Mouse (Mus musculus) liver, postnatal 0 days (tissue): ENCODE results near the gene Nf1. TPM values are rescaled to one million over a fixed set of nuclear protein-coding genes. Genes with fewer than 3 reads are reported as not detected.
A peak's percentile ranks its signal among the peaks of the same experiment; 100 is the strongest.

ENCODE experiments used
- ATAC-seq: fragments of 200-750 bp; cut with Nextera tagmentation; 2 replicates; pipeline ENCODE4 v1.8.0; 2017; ENCODE audit warnings: mild to moderate bottlenecking, moderate library complexity
- DNase-seq: peaks from one replicate; pipeline ENCODE4 v3.0.0-alpha.2; 2016
- H3K27ac ChIP-seq: fragments of 300-500 bp; sonication (generic); 2 replicates; pipeline ENCODE4 v1.5.1; 2014; ENCODE audit warnings: antibody characterized with exemption, moderate library complexity, mild to moderate bottlenecking, low read depth
- H3K27me3 ChIP-seq: fragments of 300-500 bp; sonication (generic); 2 replicates; pipeline ENCODE4 v1.6.1; 2014; ENCODE audit warnings: low read length, control low read depth, mixed read lengths; ENCODE audit not compliant: insufficient read depth
- H3K36me3 ChIP-seq: fragments of 300-500 bp; sonication (generic); replicated peaks from 2 replicates; pipeline ENCODE4 v1.6.1; 2014; ENCODE audit warnings: mild to moderate bottlenecking, control low read depth, low read length, moderate library complexity, mixed read lengths; ENCODE audit not compliant: insufficient read depth
- H3K4me1 ChIP-seq: fragments of 300-500 bp; sonication (generic); 2 replicates; pipeline ENCODE4 v1.6.1; 2014; ENCODE audit warnings: antibody characterized with exemption, mild to moderate bottlenecking, control low read depth; ENCODE audit not compliant: insufficient read depth
- H3K4me2 ChIP-seq: fragments of 300-500 bp; sonication (generic); 2 replicates; pipeline ENCODE4 v1.6.1; 2014; ENCODE audit warnings: low read depth, mild to moderate bottlenecking, low read length, moderate library complexity, mixed read lengths
- H3K4me3 ChIP-seq: fragments of 300-500 bp; sonication (generic); 2 replicates; pipeline ENCODE4 v1.5.1; 2014; ENCODE audit warnings: low read depth, low read length
- H3K9ac ChIP-seq: fragments of 300-500 bp; sonication (generic); replicated peaks from 2 replicates; pipeline ENCODE4 v1.6.1; 2014; ENCODE audit warnings: mild to moderate bottlenecking, moderate library complexity
- H3K9me3 ChIP-seq: fragments of 300-500 bp; sonication (generic); 2 replicates; pipeline ENCODE4 v1.6.1; 2016; ENCODE audit warnings: mild to moderate bottlenecking, control low read depth, low read length, mixed read lengths
- CTCF ChIP-seq: sonication (generic); IDR thresholded peaks from 2 replicates; pipeline ENCODE4 v1.5.1; 2016; ENCODE audit warnings: antibody characterized with exemption, low read depth
- EP300 ChIP-seq: IDR thresholded peaks from 2 replicates; pipeline ENCODE4 v1.6.1; 2016; ENCODE audit warnings: antibody characterized with exemption, low read depth, mild to moderate bottlenecking
- WGBS: fragments of 180-500 bp; shearing (Covaris S2); extraction: QIAGEN DNeasy Blood & Tissue Kit; methylation state at CpG from one replicate; pipeline ENCODE4 v1.1.7; 2014; ENCODE audit not compliant: insufficient replicate concordance; 5-methylcytosine and 5-hydroxymethylcytosine counted together
- polyA plus RNA-seq: library from polyadenylated mRNA; unstranded; fragments of >200 nt; fragmentation: Nextera tagmentation; extraction: Ambion mirVana; gene quantifications from 2 replicates; pipeline ENCODE4 v1.2.1, GENCODE M21; 2015

The Nf1 gene
- polyA plus RNA-seq, 1 experiment from 2014 or later, result 2.7 TPM

DNA sequence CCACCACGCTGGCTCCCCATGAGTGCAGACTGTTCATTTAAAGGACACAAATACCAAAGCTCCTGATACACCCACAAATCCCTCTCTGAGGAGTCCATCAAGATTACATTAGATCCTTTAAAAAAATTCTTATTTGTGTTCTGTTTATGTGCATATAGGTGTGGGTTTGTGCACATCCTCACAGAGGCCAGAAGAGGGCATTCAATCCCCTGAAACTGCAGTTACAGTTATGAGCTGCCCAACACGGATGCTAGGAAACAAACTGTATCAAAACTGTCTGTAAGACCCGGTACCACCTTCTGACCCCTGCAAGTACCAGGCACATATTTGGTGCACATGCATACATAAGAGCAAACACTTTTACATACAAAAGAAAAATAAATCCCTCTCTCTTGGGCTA lies 289.2 kb downstream of the Nf1 start:
- no peaks in the 10 kb centered on the region for H3K36me3 ChIP-seq
- H3K4me1 ChIP-seq, result no peaks in the 10 kb centered on the region
- ATAC-seq, result no peak
- no peak overlapping the region for H3K9ac ChIP-seq
- H3K4me2 ChIP-seq, result no peak overlapping the region
- no peaks in the 10 kb centered on the region for H3K9me3 ChIP-seq
- no peaks in the 10 kb centered on the region for H3K27me3 ChIP-seq
- no peak overlapping the region for H3K4me3 ChIP-seq
- DNase-seq, result no peak
- no peak for TF ChIP-seq EP300
- TF ChIP-seq CTCF, result peak; percentile 68
- no peak overlapping the region for H3K27ac ChIP-seq
- WGBS, result 58% methylated on average over 3 of the region's 3 CpGs

DNA sequence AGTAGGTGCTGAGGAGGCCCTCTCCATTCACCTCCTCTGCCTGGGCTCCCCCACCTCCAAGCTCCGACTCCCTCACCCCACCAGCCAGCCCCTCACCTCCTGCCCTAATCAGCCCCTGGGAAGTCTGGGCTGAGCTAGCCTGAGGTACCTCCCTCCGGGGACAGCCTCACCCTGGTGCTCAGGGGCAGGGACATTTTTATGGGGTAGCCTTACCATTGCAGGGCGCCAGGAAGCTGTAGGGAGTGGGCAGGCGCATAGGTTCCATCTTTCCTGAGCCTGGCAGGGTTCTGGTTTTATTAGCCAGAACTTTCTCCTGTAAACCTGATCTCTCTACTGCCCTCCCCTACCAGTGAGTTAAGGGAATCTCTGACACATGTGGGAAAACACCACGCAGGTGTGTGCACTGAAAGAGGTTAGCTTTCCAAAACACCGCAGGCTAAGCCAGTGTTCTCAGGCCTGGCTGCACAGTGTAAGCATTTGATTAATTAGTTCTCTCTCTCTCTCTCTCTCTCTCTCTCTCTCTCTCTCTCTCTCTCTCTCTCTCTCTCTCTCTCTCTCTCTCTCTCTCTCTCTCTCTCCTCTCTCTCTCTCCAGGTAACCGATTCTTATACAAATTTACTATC lies 290.4 kb downstream of the Nf1 start:
- no peaks in the 10 kb centered on the region for H3K4me1 ChIP-seq
- H3K36me3 ChIP-seq, result no peaks in the 10 kb centered on the region
- H3K4me2 ChIP-seq, result no peak overlapping the region
- H3K9me3 ChIP-seq, result no peaks in the 10 kb centered on the region
- WGBS, result 81% methylated on average over 7 of the region's 7 CpGs
- H3K4me3 ChIP-seq, result no peak overlapping the region
- H3K9ac ChIP-seq, result no peak overlapping the region
- DNase-seq (no peak), ATAC-seq (no peak)
- H3K27ac ChIP-seq, result no peak overlapping the region
- H3K27me3 ChIP-seq, result no peaks in the 10 kb centered on the region
- TF ChIP-seq EP300, result no peak
- TF ChIP-seq CTCF, result no peak

DNA sequence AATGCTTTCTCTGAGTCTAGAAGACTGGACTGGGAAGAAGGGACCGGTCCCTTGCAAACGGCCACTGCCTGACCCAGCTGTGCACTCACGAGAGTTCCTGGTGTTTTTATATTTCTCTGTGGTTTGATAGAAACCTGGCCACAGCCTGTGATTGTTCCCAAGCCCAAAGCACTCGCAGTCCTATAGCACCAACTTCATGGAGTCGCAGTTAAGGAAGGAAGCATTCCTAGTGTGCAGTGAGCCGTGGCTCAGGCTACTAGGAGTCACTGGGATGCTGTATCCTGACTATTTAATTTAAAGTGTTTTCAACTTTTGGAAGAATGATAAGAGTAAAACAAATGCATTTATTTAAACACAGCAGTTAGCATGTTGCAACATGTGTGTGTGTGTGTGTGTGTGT lies 291.0 kb downstream of the Nf1 start:
- DNase-seq, result no peak
- H3K4me2 ChIP-seq, result no peak overlapping the region
- no peaks in the 10 kb centered on the region for H3K27me3 ChIP-seq
- no peak for ATAC-seq
- no peaks in the 10 kb centered on the region for H3K9me3 ChIP-seq
- no peak overlapping the region for H3K27ac ChIP-seq
- H3K36me3 ChIP-seq, result no peaks in the 10 kb centered on the region
- 72% methylated on average over 6 of the region's 6 CpGs for WGBS
- TF ChIP-seq CTCF, result no peak
- TF ChIP-seq EP300, result no peak
- H3K4me3 ChIP-seq, result no peak overlapping the region
- no peak overlapping the region for H3K9ac ChIP-seq
- H3K4me1 ChIP-seq, result no peaks in the 10 kb centered on the region

Other genes with a start within 250 kb of the Nf1 start
- gene Ksr1, start 193.3 kb upstream of the Nf1 start, polyA plus RNA-seq, result 0.81 and 1.0 TPM in 2 replicates
- gene Wsb1, start 85.0 kb upstream of the Nf1 start, polyA plus RNA-seq, result 23.3 and 26.3 TPM in 2 replicates
- gene Gm9964, start 42.8 kb upstream of the Nf1 start, polyA plus RNA-seq, result not detected in 2 replicates
- gene Omg, start 164.4 kb downstream of the Nf1 start, polyA plus RNA-seq, result 0.05 and 0.09 TPM in 2 replicates
- gene Evi2b, start 184.1 kb downstream of the Nf1 start, polyA plus RNA-seq, result 7.7 and 7.9 TPM in 2 replicates
- 0.76 and 0.99 TPM in 2 replicates for gene Evi2, start 190.9 kb downstream of the Nf1 start, polyA plus RNA-seq
- gene Evi2a, start 190.9 kb downstream of the Nf1 start, polyA plus RNA-seq, result 6.7 and 7.2 TPM in 2 replicates